Mouse (Mus musculus) CD8-positive naive resting alpha-beta T cell, adult 2 months (primary cell): ENCODE results near the gene Wdr5.

Experiments used
- DNase-seq, 2 experiments: peaks; one replicate each; pipeline ENCODE4 v3.0.0; 2022; ENCODE audit warnings: low read depth in 2 of 2, low spot score in 2 of 2

Wdr5 gene

GRCm38 (mm10) chr2:27514639-27515328, at the start of gene Wdr5:
Gene Wdr5 (plus strand): TSS chr2:27515157.
- DNase-seq = peak; percentile 91 to 95

GRCm38 (mm10) chr2:27469292-27469990, 45.5 kb upstream of the Wdr5 start:
- no peak for DNase-seq

GRCm38 (mm10) chr2:27469991-27470355, 45.0 kb upstream of the Wdr5 start:
- DNase-seq = no peak

GRCm38 (mm10) chr2:27470535-27470934, 44.4 kb upstream of the Wdr5 start:
- DNase-seq = no peak

- DNase-seq = no peak
Measured at GRCm38 (mm10) chr2:27471170-27471584, 43.8 kb upstream of the Wdr5 start.

GRCm38 (mm10) chr2:27473061-27473765, 41.7 kb upstream of the Wdr5 start:
- no peak for DNase-seq

- DNase-seq = no peak
Measured at GRCm38 (mm10) chr2:27473911-27474310, 41.0 kb upstream of the Wdr5 start.

GRCm38 (mm10) chr2:27474621-27475484, 40.1 kb upstream of the Wdr5 start:
- peak; percentile 14 to 20 for DNase-seq

- DNase-seq = peak; percentile 76 to 78
Measured at GRCm38 (mm10) chr2:27475495-27476302, 39.3 kb upstream of the Wdr5 start.

GRCm38 (mm10) chr2:27476303-27477192, 38.4 kb upstream of the Wdr5 start:
- DNase-seq = no peak

GRCm38 (mm10) chr2:27479821-27480220, 35.1 kb upstream of the Wdr5 start:
- no peak for DNase-seq

GRCm38 (mm10) chr2:27480367-27480766, 34.6 kb upstream of the Wdr5 start:
- DNase-seq = no peak

- DNase-seq = no peak
Measured at GRCm38 (mm10) chr2:27482265-27482861, 32.6 kb upstream of the Wdr5 start.

- DNase-seq = no peak
Measured at GRCm38 (mm10) chr2:27486725-27487124, 28.2 kb upstream of the Wdr5 start.

- no peak for DNase-seq
Measured at GRCm38 (mm10) chr2:27487336-27488049, 27.5 kb upstream of the Wdr5 start.

GRCm38 (mm10) chr2:27488362-27488761, 26.6 kb upstream of the Wdr5 start:
- no peak for DNase-seq

- DNase-seq = no peak
Measured at GRCm38 (mm10) chr2:27490939-27491338, 24.0 kb upstream of the Wdr5 start.

- no peak for DNase-seq
Measured at GRCm38 (mm10) chr2:27493971-27494370, 21.0 kb upstream of the Wdr5 start.
